In genomic region chr17:57327615-57328014, GRCm38 (mm10) we compare ENCODE assay signal across 10 mouse cellular contexts. TPM values are rescaled to one million over a fixed set of nuclear protein-coding genes. Genes with fewer than 3 reads are reported as not detected.
DNase-seq lines count a peak whose midpoint lies in the region; ATAC-seq lines count a peak whose summit lies in the region.
"Had no signal": no experiment of that assay in that cellular context is flagged by ENCODE, and none has a peak within 500 bp of the region (broad histone marks: within the 10 kb centered on the region; RNA-seq: fewer than 3 reads in every experiment).

No protein-coding gene starts in this region.

- no peak overlapping the region for H3K4me3 ChIP-seq in kidney, embryonic 14.5 days (ENCODE audit: low read length)
- no peak overlapping the region for H3K4me3 ChIP-seq in hindbrain, embryonic 16.5 days (ENCODE audit: low read length)
- H3K4me3 ChIP-seq in forebrain, embryonic 16.5 days (replicated peaks; ENCODE audit: low read length), result no peak overlapping the region

- H3K4me2 ChIP-seq in kidney, embryonic 14.5 days (replicated peaks; ENCODE audit: low read depth, low read length), result no peak overlapping the region
- no peak overlapping the region for H3K4me2 ChIP-seq in hindbrain, embryonic 16.5 days (ENCODE audit: low read length)
- H3K4me2 ChIP-seq in forebrain, embryonic 16.5 days (ENCODE audit: low read length), result no peak overlapping the region

- H3K27ac ChIP-seq in kidney, embryonic 14.5 days (ENCODE audit: low read depth, low read length), result no peak overlapping the region
- H3K27ac ChIP-seq in hindbrain, embryonic 16.5 days (ENCODE audit: low read depth, low read length), result no peak overlapping the region
- H3K27ac ChIP-seq in forebrain, embryonic 16.5 days (ENCODE audit: low read length), result no peak overlapping the region
- H3K27ac ChIP-seq: macrophage had no signal

- DNase-seq in kidney, adult 18-20 months, result peak; percentile 37
- peak; percentile 62 for DNase-seq in testis, postnatal 10 days (ENCODE audit: low spot score)
- DNase-seq in testis, postnatal 14 days (ENCODE audit: low spot score), result no peak
- DNase-seq in layer of hippocampus, adult 9-10 months (ENCODE audit: low spot score), result no peak
- DNase-seq: cerebellum, adult 9-11 months; layer of hippocampus, adult 9-11 months had no signal

- H3K9ac ChIP-seq in kidney, embryonic 14.5 days (ENCODE audit: low read depth, low read length), result no peak overlapping the region
- H3K9ac ChIP-seq in hindbrain, embryonic 16.5 days (ENCODE audit: low read depth, low read length), result no peak overlapping the region
- no peak overlapping the region for H3K9ac ChIP-seq in forebrain, embryonic 16.5 days (replicated peaks; ENCODE audit: low read depth, low read length)

- 67% methylated on average over 8 of the region's 8 CpGs for WGBS in kidney, embryonic 14.5 days
- 52% methylated on average over 8 of the region's 8 CpGs for WGBS in hindbrain, embryonic 16.5 days
- 48% methylated on average over 8 of the region's 8 CpGs for WGBS in forebrain, embryonic 16.5 days

- 0 out of 2 replicates have a peak, but pooled peaks cover 5% of the 10 kb centered on the region for H3K4me1 ChIP-seq in kidney, embryonic 14.5 days (ENCODE audit: control insufficient read depth, insufficient read depth, low read length)
- H3K4me1 ChIP-seq in hindbrain, embryonic 16.5 days (ENCODE audit: control insufficient read depth, insufficient read depth, low read depth, low read length), result no peaks in the 10 kb centered on the region
- H3K4me1 ChIP-seq in forebrain, embryonic 16.5 days (replicated peaks; ENCODE audit: control insufficient read depth, insufficient read depth, low read length), result no peaks in the 10 kb centered on the region

- no peaks in the 10 kb centered on the region for H3K27me3 ChIP-seq in kidney, embryonic 14.5 days (ENCODE audit: control insufficient read depth, insufficient read depth, low read length)
- H3K27me3 ChIP-seq in hindbrain, embryonic 16.5 days (replicated peaks; ENCODE audit: control insufficient read depth, insufficient read depth, low read length), result no peaks in the 10 kb centered on the region
- no peaks in the 10 kb centered on the region for H3K27me3 ChIP-seq in forebrain, embryonic 16.5 days (replicated peaks; ENCODE audit: control insufficient read depth, insufficient read depth, low read length)

- ATAC-seq in kidney, embryonic 14.5 days (ENCODE audit: low FRiP score, low TSS enrichment), result no peak
- peak; percentile 30; the same call in 1 of the 2 replicates for ATAC-seq in hindbrain, embryonic 16.5 days
- no peak for ATAC-seq in forebrain, embryonic 16.5 days

- H3K9me3 ChIP-seq in kidney, embryonic 14.5 days (ENCODE audit: control insufficient read depth, low read length), result no peaks in the 10 kb centered on the region
- H3K9me3 ChIP-seq in hindbrain, embryonic 16.5 days (ENCODE audit: control insufficient read depth, low read length), result no peaks in the 10 kb centered on the region
- no peaks in the 10 kb centered on the region for H3K9me3 ChIP-seq in forebrain, embryonic 16.5 days (ENCODE audit: control insufficient read depth, low read length)

- H3K36me3 ChIP-seq in kidney, embryonic 14.5 days (ENCODE audit: control insufficient read depth, insufficient read depth, low read length), result no peaks in the 10 kb centered on the region
- no peaks in the 10 kb centered on the region for H3K36me3 ChIP-seq in hindbrain, embryonic 16.5 days (ENCODE audit: control insufficient read depth, insufficient read depth, low read length)
- no peaks in the 10 kb centered on the region for H3K36me3 ChIP-seq in forebrain, embryonic 16.5 days (ENCODE audit: control insufficient read depth, insufficient read depth)

RNA-seq across cellular contexts. Expression of gene Adgre1, which starts 30.9 kb away (rescaled TPM):
- 1.7 and 4.8 TPM in 2 replicates for polyA plus RNA-seq in kidney, embryonic 14.5 days (2014; fragmentation: Nextera tagmentation; extraction: Ambion mirVana)
- 3.5 and 5.1 TPM in 2 replicates for polyA plus RNA-seq in hindbrain, embryonic 16.5 days (2015; fragmentation: Nextera tagmentation; extraction: Ambion mirVana)
- 3.0 and 3.6 TPM in 2 replicates for polyA plus RNA-seq in forebrain, embryonic 16.5 days (2015; fragmentation: Nextera tagmentation; extraction: Ambion mirVana)

RNA-seq across cellular contexts. Expression of gene Vav1, which starts 48.7 kb away (rescaled TPM):
- 1.3 and 1.7 TPM in 2 replicates for polyA plus RNA-seq in kidney, embryonic 14.5 days (2014; fragmentation: Nextera tagmentation; extraction: Ambion mirVana)
- 1.4 and 1.7 TPM in 2 replicates for polyA plus RNA-seq in hindbrain, embryonic 16.5 days (2015; fragmentation: Nextera tagmentation; extraction: Ambion mirVana)
- polyA plus RNA-seq in forebrain, embryonic 16.5 days (2015; fragmentation: Nextera tagmentation; extraction: Ambion mirVana), result 1.1 and 1.3 TPM in 2 replicates

Comparison
In these comparisons a context has a peak if more than half of its experiments do, and no peak if none do; other contexts are left out.
1. DNase-seq: peak in kidney, adult 18-20 months (single experiment) and testis, postnatal 10 days (single experiment); none in testis, postnatal 14 days (single experiment) and layer of hippocampus, adult 9-10 months (single experiment).